Mouse (Mus musculus) gastrocnemius, adult 8-10 months (tissue): ENCODE measurements around the gene Tbc1d4. TPM values are rescaled to one million over a fixed set of nuclear protein-coding genes. Genes with fewer than 3 reads are reported as not detected.

Experiments
- DNase-seq, 2 experiments: peaks; one replicate each; pipeline ENCODE4 v3.0.0; 2022; ENCODE audit warnings: low spot score in 2 of 2
- total RNA-seq, 4 experiments: library from RNA; stranded (reverse); gene quantifications; 2 replicates each; pipeline ENCODE4 v1.2.4; 2022

Tbc1d4 gene
- 10 to 100 TPM; 39.7 to 48.0 (median 43.0) TPM for total RNA-seq

- peak; percentile 60 to 77 for DNase-seq
These were observed at the start of gene Tbc1d4 for GRCm38 (mm10) chr14:101608519-101609368. Tbc1d4 (minus strand) TSS chr14:101609191.

- no peak for DNase-seq
These were observed 47.3 kb upstream of the Tbc1d4 start for GRCm38 (mm10) chr14:101656307-101656706.

- no peak for DNase-seq
These were observed 45.5 kb upstream of the Tbc1d4 start for GRCm38 (mm10) chr14:101654526-101654909.

GRCm38 (mm10) chr14:101653581-101654525 is 44.9 kb upstream of the Tbc1d4 start, which contains the start of gene Uchl3:
Uchl3 (plus strand) TSS chr14:101653967.
- DNase-seq, result peak; percentile 91 to 93

GRCm38 (mm10) chr14:101652571-101652970 is 43.6 kb upstream of the Tbc1d4 start:
- DNase-seq, result no peak

- no peak for DNase-seq
These were observed 41.6 kb upstream of the Tbc1d4 start for GRCm38 (mm10) chr14:101650551-101650950.

- DNase-seq, result no peak
These were observed 36.0 kb upstream of the Tbc1d4 start for GRCm38 (mm10) chr14:101644948-101645347.

- peak; percentile 84 to 89 for DNase-seq
These were observed 31.3 kb upstream of the Tbc1d4 start, which contains the start of gene Commd6 for GRCm38 (mm10) chr14:101640153-101640843. Commd6 (minus strand) TSS chr14:101640686.

- DNase-seq, result no peak
These were observed 28.4 kb upstream of the Tbc1d4 start for GRCm38 (mm10) chr14:101637381-101637780.

GRCm38 (mm10) chr14:101635765-101636164 is 26.8 kb upstream of the Tbc1d4 start:
- DNase-seq, result no peak

- no peak for DNase-seq
These were observed 21.6 kb upstream of the Tbc1d4 start for GRCm38 (mm10) chr14:101630548-101630947.

GRCm38 (mm10) chr14:101617680-101618079 is 8.7 kb upstream of the Tbc1d4 start:
- DNase-seq, result no peak

GRCm38 (mm10) chr14:101616178-101616577 is 7.2 kb upstream of the Tbc1d4 start:
- no peak for DNase-seq

- no peak for DNase-seq
These were observed 4.2 kb upstream of the Tbc1d4 start for GRCm38 (mm10) chr14:101613206-101613605.

GRCm38 (mm10) chr14:101610701-101611100 is 1.7 kb upstream of the Tbc1d4 start:
- DNase-seq, result no peak

GRCm38 (mm10) chr14:101607631-101608518 is 1.1 kb downstream of the Tbc1d4 start:
- DNase-seq, result peak; percentile 22 to 23

GRCm38 (mm10) chr14:101605843-101606242 is 3.1 kb downstream of the Tbc1d4 start:
- no peak for DNase-seq

GRCm38 (mm10) chr14:101602851-101603250 is 6.1 kb downstream of the Tbc1d4 start:
- DNase-seq, result no peak

GRCm38 (mm10) chr14:101597096-101597715 is 11.8 kb downstream of the Tbc1d4 start:
- DNase-seq, result no peak

GRCm38 (mm10) chr14:101596691-101597090 is 12.3 kb downstream of the Tbc1d4 start:
- no peak for DNase-seq
